28 mouse cellular contexts compared by ENCODE assay signal in the genomic region with DNA sequence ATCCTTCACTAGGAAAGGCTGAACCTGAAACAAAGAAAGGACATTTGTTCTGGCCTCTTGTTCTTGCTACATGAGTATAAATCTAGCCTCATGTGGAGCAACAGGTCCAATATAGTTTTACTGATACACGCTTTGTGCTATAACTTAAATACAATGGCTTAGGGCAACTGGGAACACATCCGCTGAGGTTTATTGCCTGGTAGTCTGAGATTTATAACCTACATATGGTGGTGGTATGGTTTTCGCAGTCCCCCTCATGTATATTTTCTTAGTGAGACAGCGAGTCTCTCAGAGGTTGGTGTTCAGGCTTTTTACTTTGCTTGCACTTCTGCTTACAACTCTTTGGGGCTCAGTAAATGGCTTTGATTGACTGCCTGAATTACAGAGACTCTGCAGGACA.
A peak's percentile ranks its signal among the peaks of the same experiment; 100 is the strongest.
DNase-seq lines count a peak whose midpoint lies in the region; ATAC-seq and TF ChIP-seq lines count a peak whose summit lies in the region.
"Had no signal": no experiment of that assay in that cellular context is flagged by ENCODE, and none has a peak within 500 bp of the region (broad histone marks: within the 10 kb centered on the region; RNA-seq: fewer than 3 reads in every experiment).

No protein-coding gene starts in this region.

- no peak for TF ChIP-seq POLR2A in embryonic fibroblast, embryonic 13.5 days (IDR thresholded peaks at IDR 0.05; ENCODE audit: low read depth, low read length)

- H3K9me3 ChIP-seq in limb, embryonic 12.5 days: no peaks in the 10 kb centered on the region
- H3K9me3 ChIP-seq in heart, embryonic 12.5 days (replicated peaks): no peaks in the 10 kb centered on the region
- H3K9me3 ChIP-seq: embryonic facial prominence, embryonic 12.5 days; embryonic facial prominence, embryonic 15.5 days; forebrain, embryonic 12.5 days; forebrain, embryonic 15.5 days; heart, embryonic 13.5 days; hindbrain, embryonic 12.5 days; hindbrain, embryonic 15.5 days had no signal

- H3K4me1 ChIP-seq in embryonic fibroblast, embryonic 13.5 days (ENCODE audit: control insufficient read depth, insufficient read depth, low read length): peaks cover 18% of the 10 kb centered on the region
- peaks cover 20% of the 10 kb centered on the region for H3K4me1 ChIP-seq in limb, embryonic 12.5 days (replicated peaks)
- 0 out of 2 replicates have a peak, but pooled peaks cover 6% of the 10 kb centered on the region for H3K4me1 ChIP-seq in heart, embryonic 12.5 days (replicated peaks)
- H3K4me1 ChIP-seq: embryonic facial prominence, embryonic 12.5 days; embryonic facial prominence, embryonic 15.5 days; forebrain, embryonic 12.5 days; forebrain, embryonic 15.5 days; hindbrain, embryonic 12.5 days; hindbrain, embryonic 15.5 days had no signal

- H3K4me2 ChIP-seq in limb, embryonic 12.5 days: no peak overlapping the region
- no peak overlapping the region for H3K4me2 ChIP-seq in heart, embryonic 12.5 days
- H3K4me2 ChIP-seq: embryonic facial prominence, embryonic 12.5 days; embryonic facial prominence, embryonic 15.5 days; forebrain, embryonic 12.5 days; forebrain, embryonic 15.5 days; heart, embryonic 13.5 days; hindbrain, embryonic 12.5 days; hindbrain, embryonic 15.5 days had no signal

- H3K36me3 ChIP-seq in limb, embryonic 12.5 days: no peaks in the 10 kb centered on the region
- no peaks in the 10 kb centered on the region for H3K36me3 ChIP-seq in heart, embryonic 12.5 days
- H3K36me3 ChIP-seq: embryonic facial prominence, embryonic 12.5 days; embryonic facial prominence, embryonic 15.5 days; forebrain, embryonic 12.5 days; forebrain, embryonic 15.5 days; G1E; heart, embryonic 13.5 days; hindbrain, embryonic 12.5 days; hindbrain, embryonic 15.5 days had no signal

- TF ChIP-seq CTCF in embryonic fibroblast, embryonic 13.5 days (IDR thresholded peaks at IDR 0.05; ENCODE audit: borderline replicate concordance, insufficient read depth, low read length): no peak

- no peak overlapping the region for H3K9ac ChIP-seq in limb, embryonic 12.5 days (replicated peaks)
- H3K9ac ChIP-seq in heart, embryonic 12.5 days: no peak overlapping the region
- H3K9ac ChIP-seq: embryonic facial prominence, embryonic 12.5 days; embryonic facial prominence, embryonic 15.5 days; forebrain, embryonic 12.5 days; forebrain, embryonic 15.5 days; heart, embryonic 13.5 days; hindbrain, embryonic 12.5 days; hindbrain, embryonic 15.5 days had no signal

- DNase-seq in hindlimb bud, embryonic 11.5 days (ENCODE audit: extremely low spot score, low read depth, low spot score): peak; percentile 8
- DNase-seq in mesoderm, embryonic 11.5 days (ENCODE audit: low read depth, low spot score): peak; percentile 27
- DNase-seq in adrenal gland, postnatal 36 days: no peak
- no peak for DNase-seq in kidney, adult 18-20 months
- DNase-seq: adrenal gland, postnatal 10 days; B cell, adult 2 months; cerebellum, adult 11 months; cerebellum, adult 2 months; cerebellum, adult 9-11 months; cerebellum, postnatal 25 days; gastrocnemius, postnatal 10 days; gastrocnemius, postnatal 36 days; heart, adult 11 months had no signal

- peak; percentile 33; the same call in 1 of the 2 replicates for ATAC-seq in limb, embryonic 12.5 days (ENCODE audit: insufficient number of reproducible peaks, insufficient read depth, low FRiP score, low TSS enrichment, low read depth)
- ATAC-seq in heart, embryonic 12.5 days (ENCODE audit: insufficient number of reproducible peaks, low FRiP score): no peak
- ATAC-seq: forebrain, embryonic 15.5 days; inflammation-experienced regulatory T-cells, adult 6 months; Patski had no signal

- no peak overlapping the region for H3K4me3 ChIP-seq in embryonic fibroblast, embryonic 13.5 days (ENCODE audit: insufficient read depth, low read length)
- H3K4me3 ChIP-seq in limb, embryonic 12.5 days (replicated peaks): no peak overlapping the region
- no peak overlapping the region for H3K4me3 ChIP-seq in heart, embryonic 12.5 days
- H3K4me3 ChIP-seq: embryonic facial prominence, embryonic 12.5 days; embryonic facial prominence, embryonic 15.5 days; erythroblast, embryonic 14.5 days; forebrain, embryonic 12.5 days; forebrain, embryonic 15.5 days; heart, embryonic 13.5 days; hindbrain, embryonic 12.5 days; hindbrain, embryonic 15.5 days had no signal

- peak overlapping the region; percentile 60; the same call in 1 of the 2 replicates for H3K27ac ChIP-seq in embryonic fibroblast, embryonic 13.5 days (ENCODE audit: insufficient read depth, low read length)
- H3K27ac ChIP-seq in limb, embryonic 12.5 days: no peak overlapping the region; the same call in 1 of the 2 replicates
- no peak overlapping the region for H3K27ac ChIP-seq in heart, embryonic 12.5 days (ENCODE audit: poor library complexity, severe bottlenecking)
- H3K27ac ChIP-seq: embryonic facial prominence, embryonic 12.5 days; embryonic facial prominence, embryonic 15.5 days; forebrain, embryonic 12.5 days; forebrain, embryonic 15.5 days; heart, embryonic 13.5 days; hindbrain, embryonic 12.5 days; hindbrain, embryonic 15.5 days had no signal

- no peaks in the 10 kb centered on the region for H3K27me3 ChIP-seq in limb, embryonic 12.5 days
- no peaks in the 10 kb centered on the region for H3K27me3 ChIP-seq in heart, embryonic 12.5 days (replicated peaks)
- H3K27me3 ChIP-seq: CH12.LX; embryonic facial prominence, embryonic 12.5 days; embryonic facial prominence, embryonic 15.5 days; forebrain, embryonic 12.5 days; forebrain, embryonic 15.5 days; heart, embryonic 13.5 days; hindbrain, embryonic 12.5 days; hindbrain, embryonic 15.5 days; Patski had no signal

- 25% methylated on average over 4 of the region's 4 CpGs for WGBS in limb, embryonic 12.5 days
- 89% methylated on average over 4 of the region's 4 CpGs for WGBS in heart, embryonic 12.5 days

Comparison
In these comparisons a context has a peak if more than half of its experiments do, and no peak if none do; other contexts are left out.
1. DNase-seq: peak in hindlimb bud, embryonic 11.5 days (single experiment) and mesoderm, embryonic 11.5 days (single experiment); none in adrenal gland, postnatal 36 days (0 of 2) and kidney, adult 18-20 months (single experiment).